In genomic region chr9:9781157-9781884, GRCm38 (mm10) we compare ENCODE assay signal across 24 mouse cellular contexts.
A peak's percentile ranks its signal among the peaks of the same experiment; 100 is the strongest.
DNase-seq lines count a peak whose midpoint lies in the region; ATAC-seq and TF ChIP-seq lines count a peak whose summit lies in the region.
"Had no signal": no experiment of that assay in that cellular context is flagged by ENCODE, and none has a peak within 500 bp of the region (broad histone marks: within the 10 kb centered on the region; RNA-seq: fewer than 3 reads in every experiment).

No protein-coding gene starts in this region.

- H3K4me3 ChIP-seq in forebrain, embryonic 15.5 days, result no peak overlapping the region
- H3K4me3 ChIP-seq in forebrain, embryonic 16.5 days (replicated peaks; ENCODE audit: low read length), result no peak overlapping the region
- H3K4me3 ChIP-seq in hindbrain, postnatal 0 days (ENCODE audit: low read length), result no peak overlapping the region
- H3K4me3 ChIP-seq in midbrain, postnatal 0 days (ENCODE audit: low read depth, low read length), result no peak overlapping the region
- H3K4me3 ChIP-seq: embryonic facial prominence, embryonic 15.5 days; heart, embryonic 15.5 days; kidney, embryonic 15.5 days; limb, embryonic 12.5 days; liver, embryonic 12.5 days had no signal

- no peaks in the 10 kb centered on the region for H3K36me3 ChIP-seq in forebrain, embryonic 15.5 days
- no peaks in the 10 kb centered on the region for H3K36me3 ChIP-seq in forebrain, embryonic 16.5 days (ENCODE audit: control insufficient read depth, insufficient read depth)
- no peaks in the 10 kb centered on the region for H3K36me3 ChIP-seq in hindbrain, postnatal 0 days (ENCODE audit: insufficient read depth, low read length)
- H3K36me3 ChIP-seq in midbrain, postnatal 0 days (ENCODE audit: insufficient read depth, low read length), result no peaks in the 10 kb centered on the region
- H3K36me3 ChIP-seq: embryonic facial prominence, embryonic 15.5 days; heart, embryonic 15.5 days; kidney, embryonic 15.5 days; limb, embryonic 12.5 days; liver, embryonic 12.5 days had no signal

- 0 out of 2 replicates have a peak, but pooled peaks have one; percentile 32 for ATAC-seq in forebrain, embryonic 15.5 days (replicated peaks)
- no peak for ATAC-seq in forebrain, embryonic 16.5 days
- peak; percentile 63 for ATAC-seq in hindbrain, postnatal 0 days
- peak; percentile 72 for ATAC-seq in midbrain, postnatal 0 days (ENCODE audit: low FRiP score)
- ATAC-seq: CD4-positive, CD25-positive, alpha-beta regulatory T cell, adult 4 months; intestine, postnatal 0 days; liver, embryonic 12.5 days; Patski had no signal

- no peaks in the 10 kb centered on the region for H3K4me1 ChIP-seq in forebrain, embryonic 15.5 days
- no peaks in the 10 kb centered on the region for H3K4me1 ChIP-seq in forebrain, embryonic 16.5 days (replicated peaks; ENCODE audit: control insufficient read depth, insufficient read depth, low read length)
- H3K4me1 ChIP-seq in hindbrain, postnatal 0 days (ENCODE audit: insufficient read depth, low read length), result no peaks in the 10 kb centered on the region
- H3K4me1 ChIP-seq in midbrain, postnatal 0 days (ENCODE audit: insufficient read depth, low read length), result no peaks in the 10 kb centered on the region
- H3K4me1 ChIP-seq: embryonic facial prominence, embryonic 15.5 days; heart, embryonic 15.5 days; kidney, embryonic 15.5 days; limb, embryonic 12.5 days; liver, embryonic 12.5 days had no signal

- H3K9ac ChIP-seq in forebrain, embryonic 15.5 days (replicated peaks), result no peak overlapping the region
- no peak overlapping the region for H3K9ac ChIP-seq in forebrain, embryonic 16.5 days (replicated peaks; ENCODE audit: low read depth, low read length)
- no peak overlapping the region for H3K9ac ChIP-seq in hindbrain, postnatal 0 days (replicated peaks; ENCODE audit: low read length)
- no peak overlapping the region for H3K9ac ChIP-seq in midbrain, postnatal 0 days (replicated peaks; ENCODE audit: low read length, poor library complexity, severe bottlenecking)
- H3K9ac ChIP-seq: embryonic facial prominence, embryonic 15.5 days; heart, embryonic 15.5 days; kidney, embryonic 15.5 days; limb, embryonic 12.5 days; liver, embryonic 12.5 days had no signal

- H3K4me2 ChIP-seq in forebrain, embryonic 15.5 days (replicated peaks), result no peak overlapping the region
- no peak overlapping the region for H3K4me2 ChIP-seq in forebrain, embryonic 16.5 days (ENCODE audit: low read length)
- no peak overlapping the region for H3K4me2 ChIP-seq in hindbrain, postnatal 0 days (ENCODE audit: low read depth, low read length)
- H3K4me2 ChIP-seq in midbrain, postnatal 0 days (ENCODE audit: low read depth, low read length, poor library complexity, severe bottlenecking), result no peak overlapping the region
- H3K4me2 ChIP-seq: embryonic facial prominence, embryonic 15.5 days; heart, embryonic 15.5 days; kidney, embryonic 15.5 days; limb, embryonic 12.5 days; liver, embryonic 12.5 days had no signal

- no peak for TF ChIP-seq CTCF in brain, embryonic 14.5 days (IDR thresholded peaks at IDR 0.05; ENCODE audit: borderline replicate concordance, extremely low read depth, insufficient read depth, insufficient read length)
- no peak for TF ChIP-seq CTCF in hindbrain, postnatal 0 days (IDR thresholded peaks at IDR 0.05; ENCODE audit: low read depth)
- TF ChIP-seq CTCF in midbrain, postnatal 0 days (IDR thresholded peaks at IDR 0.05), result no peak

- DNase-seq in brain, embryonic 14.5 days (ENCODE audit: low read depth), result peak; percentile 63
- DNase-seq in hindbrain, postnatal 0 days (ENCODE audit: low spot score), result peak; percentile 7
- peak; percentile 12 for DNase-seq in midbrain, postnatal 0 days (ENCODE audit: low spot score)
- no peak for DNase-seq in right cerebral cortex, postnatal 36 days (ENCODE audit: low spot score in 2 of 2)
- DNase-seq in thymus, postnatal 10 days (ENCODE audit: low spot score in 2 of 2), result no peak
- no peak for DNase-seq in lung, postnatal 4 days
- DNase-seq: adrenal gland, adult 8-10 months; cerebellum, postnatal 14 days; heart, postnatal 4 days; kidney, postnatal 4 days; lung, adult 2 months; right cerebral cortex, adult 18-20 months; thymus, postnatal 25 days had no signal

- H3K9me3 ChIP-seq in forebrain, embryonic 15.5 days, result no peaks in the 10 kb centered on the region
- H3K9me3 ChIP-seq in forebrain, embryonic 16.5 days (ENCODE audit: control insufficient read depth, low read length), result no peaks in the 10 kb centered on the region
- no peaks in the 10 kb centered on the region for H3K9me3 ChIP-seq in hindbrain, postnatal 0 days (ENCODE audit: low read length)
- H3K9me3 ChIP-seq in midbrain, postnatal 0 days (ENCODE audit: low read length), result no peaks in the 10 kb centered on the region
- H3K9me3 ChIP-seq: embryonic facial prominence, embryonic 15.5 days; heart, embryonic 15.5 days; kidney, embryonic 15.5 days; limb, embryonic 12.5 days; liver, embryonic 12.5 days had no signal

- H3K27me3 ChIP-seq in forebrain, embryonic 15.5 days, result no peaks in the 10 kb centered on the region
- no peaks in the 10 kb centered on the region for H3K27me3 ChIP-seq in forebrain, embryonic 16.5 days (replicated peaks; ENCODE audit: control insufficient read depth, insufficient read depth, low read length)
- no peaks in the 10 kb centered on the region for H3K27me3 ChIP-seq in hindbrain, postnatal 0 days (ENCODE audit: insufficient read depth, low read length)
- H3K27me3 ChIP-seq in midbrain, postnatal 0 days (ENCODE audit: insufficient read depth, low read length), result no peaks in the 10 kb centered on the region
- H3K27me3 ChIP-seq: embryonic facial prominence, embryonic 15.5 days; heart, embryonic 15.5 days; kidney, embryonic 15.5 days; limb, embryonic 12.5 days; liver, embryonic 12.5 days had no signal

- 78% methylated on average over 9 of the region's 9 CpGs for WGBS in forebrain, embryonic 15.5 days
- 82% methylated on average over 9 of the region's 9 CpGs for WGBS in forebrain, embryonic 16.5 days
- 69% methylated on average over 9 of the region's 9 CpGs for WGBS in hindbrain, postnatal 0 days
- WGBS in midbrain, postnatal 0 days, result 57% methylated on average over 9 of the region's 9 CpGs

- no peak for TF ChIP-seq POLR2A in brain, embryonic 14.5 days (IDR thresholded peaks at IDR 0.05; ENCODE audit: borderline replicate concordance, extremely low read depth, insufficient read depth, insufficient read length, poor library complexity, severe bottlenecking)

- H3K27ac ChIP-seq in forebrain, embryonic 15.5 days (replicated peaks), result no peak overlapping the region
- H3K27ac ChIP-seq in forebrain, embryonic 16.5 days (ENCODE audit: low read length), result no peak overlapping the region
- no peak overlapping the region for H3K27ac ChIP-seq in hindbrain, postnatal 0 days
- H3K27ac ChIP-seq in midbrain, postnatal 0 days (ENCODE audit: low read depth, low read length), result no peak overlapping the region
- H3K27ac ChIP-seq: embryonic facial prominence, embryonic 15.5 days; heart, embryonic 15.5 days; kidney, embryonic 15.5 days; limb, embryonic 12.5 days; liver, embryonic 12.5 days; macrophage had no signal

Comparison
In these comparisons a context has a peak if more than half of its experiments do, and no peak if none do; other contexts are left out.
1. DNase-seq: peak in brain, embryonic 14.5 days (single experiment), hindbrain, postnatal 0 days (single experiment) and midbrain, postnatal 0 days (single experiment); none in right cerebral cortex, postnatal 36 days (0 of 2), thymus, postnatal 10 days (0 of 2) and lung, postnatal 4 days (0 of 2).